Mouse (Mus musculus): Measurements from ENCODE around the gene Epx. TPM values are rescaled to one million over a fixed set of nuclear protein-coding genes. Genes with fewer than 3 reads are reported as not detected.

Gene Epx
- total and polyA plus RNA-seq, 3 experiments = 0.03 TPM; not detected in 2

GRCm38 (mm10) chr11:87879826-87880225, 4.5 kb upstream of the Epx start:
- no peaks in the 10 kb centered on the region for H3K79me2 ChIP-seq (ENCODE audit: control insufficient read depth, insufficient read depth, low read length, poor library complexity)
- no peaks in the 10 kb centered on the region; a peak in 2 of 4 replicates for H3K4me1 ChIP-seq (ENCODE audit: control insufficient read depth in 1 of 2, insufficient read depth in 2 of 2, low read length in 2 of 2)
- no peak overlapping the region for H3K9ac ChIP-seq (ENCODE audit: control insufficient read depth, low read depth, low read length, poor library complexity, severe bottlenecking)
- H3K27ac ChIP-seq (ENCODE audit: control insufficient read depth, low read depth, low read length) = no peak overlapping the region
- peaks cover 10 to 15% of the 10 kb centered on the region in 2 experiments; a peak in 3 of 4 replicates for H3K27me3 ChIP-seq (ENCODE audit: control insufficient read depth in 1 of 2, insufficient read depth in 2 of 2, low read length in 2 of 2)
- no peak for TF ChIP-seq TCF12 (IDR thresholded peaks at IDR 0.05; ENCODE audit: low read depth, low read length)
- TF ChIP-seq NELFE (IDR thresholded peaks at IDR 0.05; ENCODE audit: low read depth, low read length) = no peak
- no peak for TF ChIP-seq USF2 (IDR thresholded peaks at IDR 0.05; ENCODE audit: borderline replicate concordance in 1 of 2, insufficient read depth in 1 of 2, low read depth in 1 of 2, low read length in 2 of 2)
- TF ChIP-seq RAD21 (IDR thresholded peaks at IDR 0.05; ENCODE audit: low read depth, low read length) = no peak
- TF ChIP-seq GATA1 (IDR thresholded peaks at IDR 0.05; ENCODE audit: low read depth, low read length) = no peak
- TF ChIP-seq SMC3 (IDR thresholded peaks at IDR 0.05; ENCODE audit: low read depth, low read length) = no peak
- no peak for TF ChIP-seq POLR2AphosphoS2 (IDR thresholded peaks at IDR 0.05; ENCODE audit: low read length)
- no peak for TF ChIP-seq MYB (IDR thresholded peaks at IDR 0.05; ENCODE audit: low read depth, low read length)
- TF ChIP-seq CTCF (IDR thresholded peaks at IDR 0.05 in 2 of 3, conservative IDR thresholded peaks at IDR 0.05 in 1 of 3; ENCODE audit: control insufficient read depth in 1 of 3, insufficient read depth in 1 of 3, low read depth in 2 of 3, low read length in 3 of 3, poor library complexity in 1 of 3, severe bottlenecking in 1 of 3) = no peak
- TF ChIP-seq POLR2AphosphoS5 (IDR thresholded peaks at IDR 0.05; ENCODE audit: borderline replicate concordance, low read depth, low read length) = no peak
- no peak for TF ChIP-seq EP300 (IDR thresholded peaks at IDR 0.05; ENCODE audit: low read depth in 1 of 2, low read length in 2 of 2)
- TF ChIP-seq MAX (IDR thresholded peaks at IDR 0.05; ENCODE audit: low read length) = no peak
- TF ChIP-seq HCFC1 (IDR thresholded peaks at IDR 0.05; ENCODE audit: low read depth, low read length) = no peak
- TF ChIP-seq GABPA (IDR thresholded peaks at IDR 0.05; ENCODE audit: low read depth, low read length) = no peak
- no peak for TF ChIP-seq POLR2A (IDR thresholded peaks at IDR 0.05; ENCODE audit: control insufficient read depth in 1 of 2, insufficient read depth in 1 of 2, low read depth in 1 of 2, low read length in 2 of 2, poor library complexity in 1 of 2)
- TF ChIP-seq ZC3H11A (IDR thresholded peaks at IDR 0.05; ENCODE audit: low read depth, low read length) = no peak
- no peak for TF ChIP-seq TBP (IDR thresholded peaks at IDR 0.05; ENCODE audit: low read depth, low read length)
- H3K9me3 ChIP-seq (replicated peaks; ENCODE audit: insufficient read depth, low read length) = no peaks in the 10 kb centered on the region
- DNase-seq (ENCODE audit: low read depth, low spot score) = no peak
- H3K4me3 ChIP-seq (ENCODE audit: control insufficient read depth in 1 of 2, insufficient read depth in 1 of 2, low read depth in 2 of 2, low read length in 2 of 2) = no peak overlapping the region
- no peaks in the 10 kb centered on the region for H3K36me3 ChIP-seq (ENCODE audit: control insufficient read depth in 1 of 2, insufficient read depth in 2 of 2, low read length in 2 of 2)

- Histone ChIP-seq H3K4me3 (ENCODE audit: control insufficient read depth in 1 of 2, insufficient read depth in 1 of 2, low read depth in 2 of 2, low read length in 2 of 2) (no peak overlapping the region), H3K27ac (ENCODE audit: control insufficient read depth, low read depth, low read length) (no peak overlapping the region), H3K36me3 (ENCODE audit: control insufficient read depth in 1 of 2, insufficient read depth in 2 of 2, low read length in 2 of 2) (no peaks in the 10 kb centered on the region), H3K9ac (ENCODE audit: control insufficient read depth, low read depth, low read length, poor library complexity, severe bottlenecking) (no peak overlapping the region), H3K9me3 (replicated peaks; ENCODE audit: insufficient read depth, low read length) (no peaks in the 10 kb centered on the region), H3K4me1 (ENCODE audit: control insufficient read depth in 1 of 2, insufficient read depth in 2 of 2, low read length in 2 of 2) (no peaks in the 10 kb centered on the region), H3K27me3 (ENCODE audit: control insufficient read depth in 1 of 2, insufficient read depth in 2 of 2, low read length in 2 of 2) (peaks cover 0 to 4% of the 10 kb centered on the region in 2 experiments; a peak in 2 of 4 replicates), H3K79me2 (ENCODE audit: control insufficient read depth, insufficient read depth, low read length, poor library complexity) (no peaks in the 10 kb centered on the region)
- DNase-seq (ENCODE audit: low read depth, low spot score) = no peak
- TF ChIP-seq ZMIZ1 (IDR thresholded peaks at IDR 0.05; ENCODE audit: low read depth, low read length) (no peak), MEF2A (IDR thresholded peaks at IDR 0.05; ENCODE audit: extremely low read depth, insufficient replicate concordance, low read depth, low read length, poor library complexity, severe bottlenecking) (no peak), NRF1 (IDR thresholded peaks at IDR 0.05; ENCODE audit: insufficient read depth, low read depth, low read length, poor library complexity, severe bottlenecking) (no peak), MYC (IDR thresholded peaks at IDR 0.05; ENCODE audit: low read depth, low read length) (no peak), SMC3 (IDR thresholded peaks at IDR 0.05; ENCODE audit: low read depth, low read length) (no peak), ZNF384 (IDR thresholded peaks at IDR 0.05; ENCODE audit: low read depth, low read length) (no peak), TBP (IDR thresholded peaks at IDR 0.05; ENCODE audit: low read depth, low read length) (no peak), JUND (IDR thresholded peaks at IDR 0.05; ENCODE audit: low read depth, low read length) (no peak), GATA1 (IDR thresholded peaks at IDR 0.05; ENCODE audit: low read depth, low read length) (no peak), MAX (IDR thresholded peaks at IDR 0.05; ENCODE audit: low read length) (no peak), TAL1 (IDR thresholded peaks at IDR 0.05; ENCODE audit: low read length) (no peak), ZKSCAN1 (IDR thresholded peaks at IDR 0.05; ENCODE audit: low read depth, low read length) (no peak), ELF1 (IDR thresholded peaks at IDR 0.05; ENCODE audit: low read depth, low read length) (no peak), RAD21 (IDR thresholded peaks at IDR 0.05; ENCODE audit: low read depth, low read length) (no peak), POLR2A (IDR thresholded peaks at IDR 0.05; ENCODE audit: control insufficient read depth in 1 of 2, insufficient read depth in 1 of 2, low read depth in 1 of 2, low read length in 2 of 2, poor library complexity in 1 of 2) (no peak), ETS1 (IDR thresholded peaks at IDR 0.05; ENCODE audit: low read depth, low read length) (no peak), POLR2AphosphoS2 (IDR thresholded peaks at IDR 0.05; ENCODE audit: low read length) (no peak), RCOR1 (IDR thresholded peaks at IDR 0.05; ENCODE audit: low read depth, low read length) (no peak), CHD2 (IDR thresholded peaks at IDR 0.05; ENCODE audit: low read length) (no peak), E2F4 (IDR thresholded peaks at IDR 0.05; ENCODE audit: borderline replicate concordance, low read depth, low read length) (no peak)
Measured at GRCm38 (mm10) chr11:87871766-87872165, 3.6 kb downstream of the Epx start.

Measured in MEL (cell line).